Mouse (Mus musculus): Measurements from ENCODE around the gene Slc22a8. TPM values are rescaled to one million over a fixed set of nuclear protein-coding genes. Genes with fewer than 3 reads are reported as not detected.

Slc22a8 gene
- polyA plus RNA-seq, 1 experiment from 2014 or later = not detected

DNA sequence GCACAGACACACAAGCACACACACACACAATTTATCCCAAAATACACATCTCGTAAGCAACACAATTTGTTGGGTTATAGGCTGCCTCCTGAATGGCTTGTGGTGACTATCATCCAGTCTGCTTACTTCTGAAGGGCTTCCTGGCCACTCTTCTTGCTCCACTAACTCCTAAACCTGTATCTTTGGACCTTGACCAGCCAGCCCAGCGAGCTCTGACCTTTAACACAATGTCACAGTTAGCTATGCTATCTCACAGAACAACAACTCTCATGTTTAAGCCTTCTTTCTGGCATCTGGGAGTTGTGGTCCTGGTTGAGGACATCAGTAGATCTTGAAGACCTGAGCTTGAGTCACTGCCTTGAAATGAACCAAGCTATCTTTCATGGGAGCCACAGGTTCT, 8.2 kb downstream of the Slc22a8 start:
- Histone ChIP-seq H3K4me3 (replicated peaks) (no peak overlapping the region), H3K9ac (replicated peaks) (no peak overlapping the region), H3K27ac (no peak overlapping the region), H3K4me2 (no peak overlapping the region), H3K4me1 (replicated peaks) (peaks cover 8% of the 10 kb centered on the region), H3K9me3 (no peaks in the 10 kb centered on the region), H3K36me3 (no peaks in the 10 kb centered on the region), H3K27me3 (no peaks in the 10 kb centered on the region)
- WGBS = 67% methylated on average over 2 of the region's 2 CpGs
- ATAC-seq (ENCODE audit: insufficient number of reproducible peaks, insufficient read depth, low FRiP score, low TSS enrichment, low read depth) = no peak

DNA sequence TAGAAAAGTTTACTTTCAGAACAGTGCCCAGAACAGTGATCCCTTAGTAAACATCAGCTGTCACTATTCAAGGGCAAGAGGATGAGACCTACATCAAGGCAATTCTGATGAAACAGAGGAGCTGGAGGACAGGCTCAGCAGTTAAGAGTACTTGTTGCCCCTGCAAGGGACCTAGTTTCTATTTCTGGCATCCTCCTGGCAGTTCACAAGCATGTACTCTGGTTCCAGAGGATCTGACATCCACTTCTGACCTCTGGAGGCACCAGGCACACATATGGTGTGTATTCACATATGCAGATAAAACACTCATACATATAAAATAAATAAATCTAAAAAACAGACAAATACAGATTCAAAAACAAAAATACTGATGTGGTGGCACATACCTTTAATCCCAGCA, 10.9 kb downstream of the Slc22a8 start:
- Histone ChIP-seq H3K9ac (replicated peaks) (no peak overlapping the region), H3K27me3 (no peaks in the 10 kb centered on the region), H3K4me1 (replicated peaks) (no peaks in the 10 kb centered on the region), H3K4me3 (replicated peaks) (no peak overlapping the region), H3K9me3 (no peaks in the 10 kb centered on the region), H3K27ac (no peak overlapping the region), H3K36me3 (no peaks in the 10 kb centered on the region), H3K4me2 (no peak overlapping the region)
- ATAC-seq (ENCODE audit: insufficient number of reproducible peaks, insufficient read depth, low FRiP score, low TSS enrichment, low read depth) = no peak

DNA sequence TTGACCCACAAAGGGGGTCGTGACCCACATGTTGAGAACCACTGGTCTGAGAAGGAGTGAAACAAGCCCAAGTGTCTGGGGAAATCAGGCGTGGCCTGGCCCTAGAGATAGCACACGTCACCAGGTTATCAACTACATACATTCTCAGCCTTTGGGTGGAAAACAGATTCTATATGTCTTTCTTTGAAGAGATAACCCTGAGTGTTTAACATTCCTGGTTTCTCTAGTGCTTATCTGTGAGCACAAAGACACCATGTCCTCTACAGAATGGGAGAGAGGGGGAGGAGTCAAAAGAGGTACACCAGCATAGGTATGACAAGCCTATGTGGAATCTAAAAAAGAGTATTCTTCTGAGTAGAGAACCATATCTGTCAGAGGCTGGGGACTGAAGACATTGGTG, 11.9 kb downstream of the Slc22a8 start:
- 78% methylated on average over 3 of the region's 3 CpGs for WGBS
- H3K4me1 ChIP-seq (replicated peaks) = no peaks in the 10 kb centered on the region
- H3K9me3 ChIP-seq = no peaks in the 10 kb centered on the region
- ATAC-seq (ENCODE audit: insufficient number of reproducible peaks, insufficient read depth, low FRiP score, low TSS enrichment, low read depth) = no peak
- no peak overlapping the region for H3K27ac ChIP-seq
- no peak overlapping the region for H3K4me3 ChIP-seq (replicated peaks)
- H3K36me3 ChIP-seq = no peaks in the 10 kb centered on the region
- H3K27me3 ChIP-seq = no peaks in the 10 kb centered on the region
- no peak overlapping the region for H3K4me2 ChIP-seq
- H3K9ac ChIP-seq (replicated peaks) = no peak overlapping the region

DNA sequence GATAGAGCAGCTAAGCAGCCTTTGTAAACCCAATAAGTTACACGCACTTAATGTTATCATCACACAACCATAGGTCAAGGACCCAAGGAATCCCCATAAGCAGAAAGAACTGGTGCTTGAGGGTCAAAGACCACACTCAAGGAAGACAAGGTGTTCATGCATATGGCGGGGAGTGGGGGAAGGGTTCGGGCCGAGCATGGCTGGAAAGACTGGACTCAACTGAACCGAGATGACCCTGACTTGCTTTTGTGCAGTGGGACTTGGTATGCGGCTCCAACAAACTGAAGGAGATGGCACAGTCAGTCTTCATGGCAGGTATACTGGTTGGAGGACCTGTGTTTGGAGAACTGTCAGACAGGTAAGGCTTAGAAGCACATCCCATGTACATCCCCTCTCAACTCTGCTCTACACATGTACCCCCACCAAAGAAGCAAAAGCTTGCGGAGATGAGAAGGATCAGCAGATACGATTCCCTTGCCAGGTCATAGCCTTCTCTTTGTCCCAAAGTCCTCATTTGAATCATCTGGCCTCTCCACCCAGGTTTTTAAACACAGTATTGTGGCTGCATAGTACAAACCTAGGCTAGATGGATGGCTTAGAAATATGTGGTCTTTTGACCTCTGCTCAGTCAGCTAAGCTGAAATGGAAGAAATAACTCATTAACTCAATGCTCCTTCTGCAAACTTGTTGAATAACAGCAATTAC, 13.6 kb downstream of the Slc22a8 start:
- Histone ChIP-seq H3K27me3 (no peaks in the 10 kb centered on the region), H3K27ac (no peak overlapping the region), H3K9me3 (no peaks in the 10 kb centered on the region), H3K4me1 (replicated peaks) (no peaks in the 10 kb centered on the region), H3K36me3 (no peaks in the 10 kb centered on the region), H3K9ac (replicated peaks) (no peak overlapping the region), H3K4me3 (replicated peaks) (no peak overlapping the region), H3K4me2 (no peak overlapping the region)
- WGBS = 92% methylated on average over 8 of the region's 8 CpGs
- ATAC-seq (ENCODE audit: insufficient number of reproducible peaks, insufficient read depth, low FRiP score, low TSS enrichment, low read depth) = no peak

DNA sequence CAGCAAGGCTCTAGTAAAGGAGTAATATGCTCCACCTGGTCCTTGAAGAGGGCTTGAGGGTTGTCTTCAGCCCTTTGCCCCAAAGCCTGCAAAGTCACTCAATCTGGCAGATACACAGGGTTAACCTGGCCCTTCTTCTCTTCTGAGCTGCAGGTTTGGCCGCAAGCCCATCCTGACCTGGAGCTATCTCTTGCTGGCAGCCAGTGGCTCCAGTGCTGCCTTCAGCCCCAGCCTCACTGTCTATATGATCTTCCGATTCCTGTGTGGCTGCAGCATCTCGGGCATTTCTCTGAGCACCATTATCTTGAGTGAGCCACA, 14.1 kb downstream of the Slc22a8 start:
- H3K27me3 ChIP-seq = no peaks in the 10 kb centered on the region
- no peaks in the 10 kb centered on the region for H3K9me3 ChIP-seq
- H3K4me3 ChIP-seq (replicated peaks) = no peak overlapping the region
- H3K36me3 ChIP-seq = no peaks in the 10 kb centered on the region
- H3K4me2 ChIP-seq = no peak overlapping the region
- H3K4me1 ChIP-seq (replicated peaks) = no peaks in the 10 kb centered on the region
- H3K27ac ChIP-seq = no peak overlapping the region
- no peak overlapping the region for H3K9ac ChIP-seq (replicated peaks)
- ATAC-seq (ENCODE audit: insufficient number of reproducible peaks, insufficient read depth, low FRiP score, low TSS enrichment, low read depth) = no peak
- WGBS = 83% methylated on average over 3 of the region's 3 CpGs

DNA sequence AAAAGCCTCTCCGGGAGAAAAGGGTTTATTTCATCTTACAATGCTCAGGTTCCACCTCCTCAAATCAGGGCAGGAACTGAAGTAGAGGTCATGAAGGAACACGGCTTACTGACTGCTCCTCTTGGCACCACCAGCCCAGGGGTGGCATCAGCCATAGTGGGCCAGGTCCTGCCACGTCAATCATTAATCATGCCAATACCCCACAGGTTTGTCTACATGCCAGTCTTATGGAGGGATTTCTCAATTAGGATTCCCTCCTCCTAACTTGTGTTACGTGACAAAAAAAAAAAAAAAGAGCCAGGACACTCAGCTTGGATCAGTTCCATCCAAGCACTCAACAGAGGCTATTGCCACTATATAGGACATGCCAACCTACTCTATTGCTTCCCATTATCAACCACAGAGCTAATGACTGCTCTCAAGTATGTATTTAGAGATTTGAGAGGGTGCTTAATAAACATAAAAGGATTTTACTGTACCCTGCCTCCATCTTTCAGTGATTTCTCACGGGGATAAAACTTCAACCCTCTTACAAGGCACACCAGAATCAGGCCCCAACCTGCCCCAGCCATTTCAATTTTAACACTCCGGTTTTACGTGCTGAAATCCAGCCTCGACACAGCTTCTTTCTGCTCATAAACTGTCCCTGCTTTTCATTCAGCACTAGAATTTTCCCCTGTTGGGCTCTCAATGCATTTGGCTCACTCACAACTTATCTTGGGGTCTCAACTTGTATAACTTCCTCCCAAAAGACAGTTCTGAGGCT, 20.5 kb downstream of the Slc22a8 start:
- no peak overlapping the region for H3K9ac ChIP-seq (replicated peaks)
- no peaks in the 10 kb centered on the region for H3K36me3 ChIP-seq
- H3K4me2 ChIP-seq = no peak overlapping the region
- no peak overlapping the region for H3K4me3 ChIP-seq (replicated peaks)
- ATAC-seq (ENCODE audit: insufficient number of reproducible peaks, insufficient read depth, low FRiP score, low TSS enrichment, low read depth) = no peak
- no peak overlapping the region for H3K27ac ChIP-seq
- H3K27me3 ChIP-seq = no peaks in the 10 kb centered on the region
- 69% methylated on average over 8 of the region's 8 CpGs for WGBS
- no peaks in the 10 kb centered on the region for H3K9me3 ChIP-seq
- no peaks in the 10 kb centered on the region for H3K4me1 ChIP-seq (replicated peaks)

DNA sequence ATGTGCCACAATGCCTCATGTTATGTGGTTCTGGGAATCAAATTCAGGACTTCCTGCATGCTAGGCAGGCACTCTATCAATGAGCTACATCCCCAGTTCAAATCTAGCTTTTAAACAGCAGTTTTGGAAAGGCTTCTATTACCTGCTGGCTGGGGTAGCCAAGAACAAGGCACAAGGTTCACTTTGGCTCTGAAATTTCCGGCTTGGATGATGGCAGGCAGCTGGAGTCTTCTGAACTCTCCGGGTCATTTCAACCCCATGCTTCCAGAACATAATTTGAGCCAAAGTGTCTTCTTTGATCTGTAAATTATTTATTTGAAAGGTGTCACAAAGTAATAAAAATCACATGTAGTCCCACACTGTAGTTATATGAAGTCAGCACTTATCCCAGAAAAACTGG, 22.1 kb downstream of the Slc22a8 start:
- no peaks in the 10 kb centered on the region for H3K36me3 ChIP-seq
- ATAC-seq (ENCODE audit: insufficient number of reproducible peaks, insufficient read depth, low FRiP score, low TSS enrichment, low read depth) = no peak
- WGBS = 54% methylated on average over 2 of the region's 2 CpGs
- no peak overlapping the region for H3K27ac ChIP-seq
- no peaks in the 10 kb centered on the region for H3K9me3 ChIP-seq
- no peaks in the 10 kb centered on the region for H3K4me1 ChIP-seq (replicated peaks)
- H3K4me3 ChIP-seq (replicated peaks) = no peak overlapping the region
- H3K27me3 ChIP-seq = no peaks in the 10 kb centered on the region
- H3K4me2 ChIP-seq = no peak overlapping the region
- no peak overlapping the region for H3K9ac ChIP-seq (replicated peaks)

DNA sequence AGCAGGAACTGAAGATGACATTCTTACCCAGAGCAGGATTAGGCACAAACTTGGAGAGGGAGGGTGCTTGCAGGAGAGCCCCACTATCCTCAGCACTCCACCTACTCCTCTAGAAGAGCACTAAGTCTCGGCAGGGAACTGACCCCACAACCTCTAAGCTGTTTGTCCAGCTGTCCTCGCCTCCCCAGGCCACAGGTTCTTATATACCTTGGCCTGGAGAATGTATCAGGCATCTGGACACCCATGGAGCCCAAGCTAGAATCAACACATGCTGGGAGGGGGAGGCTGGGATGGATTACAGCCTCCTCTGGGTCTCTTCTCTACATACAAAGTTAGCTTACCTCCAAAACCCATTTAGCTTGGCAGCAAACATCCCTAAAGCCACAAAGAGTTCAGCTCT, 23.3 kb downstream of the Slc22a8 start:
- Histone ChIP-seq H3K36me3 (no peaks in the 10 kb centered on the region), H3K4me3 (replicated peaks) (no peak overlapping the region), H3K4me2 (no peak overlapping the region), H3K9me3 (no peaks in the 10 kb centered on the region), H3K4me1 (replicated peaks) (no peaks in the 10 kb centered on the region), H3K27me3 (no peaks in the 10 kb centered on the region), H3K27ac (no peak overlapping the region), H3K9ac (replicated peaks) (no peak overlapping the region)
- no peak for ATAC-seq (ENCODE audit: insufficient number of reproducible peaks, insufficient read depth, low FRiP score, low TSS enrichment, low read depth)
- 41% methylated on average over 2 of the region's 2 CpGs for WGBS

DNA sequence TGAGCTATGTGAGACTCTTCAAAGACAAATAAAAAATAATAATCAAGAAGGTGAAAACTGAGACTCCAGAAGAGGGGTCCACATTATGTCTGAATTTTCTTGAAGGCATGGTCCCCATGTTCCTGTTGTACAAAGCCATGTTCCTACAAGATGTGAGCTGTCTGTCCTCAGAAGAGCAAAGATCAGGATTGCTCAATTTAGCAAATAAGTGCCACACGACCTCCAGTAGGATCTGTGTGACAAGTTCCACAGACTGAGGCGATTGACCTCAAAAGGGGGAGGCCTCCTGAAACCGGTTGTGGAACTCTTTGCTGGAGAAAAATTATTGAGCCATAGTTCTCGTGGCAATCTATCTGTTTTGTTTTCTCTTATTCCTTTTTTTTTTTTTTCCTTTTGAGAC, 25.3 kb downstream of the Slc22a8 start:
- Histone ChIP-seq H3K9ac (replicated peaks) (no peak overlapping the region), H3K9me3 (no peaks in the 10 kb centered on the region), H3K36me3 (no peaks in the 10 kb centered on the region), H3K27me3 (no peaks in the 10 kb centered on the region), H3K4me2 (no peak overlapping the region), H3K4me3 (replicated peaks) (no peak overlapping the region), H3K27ac (no peak overlapping the region), H3K4me1 (replicated peaks) (no peaks in the 10 kb centered on the region)
- 68% methylated on average over 4 of the region's 4 CpGs for WGBS
- no peak for ATAC-seq (ENCODE audit: insufficient number of reproducible peaks, insufficient read depth, low FRiP score, low TSS enrichment, low read depth)

DNA sequence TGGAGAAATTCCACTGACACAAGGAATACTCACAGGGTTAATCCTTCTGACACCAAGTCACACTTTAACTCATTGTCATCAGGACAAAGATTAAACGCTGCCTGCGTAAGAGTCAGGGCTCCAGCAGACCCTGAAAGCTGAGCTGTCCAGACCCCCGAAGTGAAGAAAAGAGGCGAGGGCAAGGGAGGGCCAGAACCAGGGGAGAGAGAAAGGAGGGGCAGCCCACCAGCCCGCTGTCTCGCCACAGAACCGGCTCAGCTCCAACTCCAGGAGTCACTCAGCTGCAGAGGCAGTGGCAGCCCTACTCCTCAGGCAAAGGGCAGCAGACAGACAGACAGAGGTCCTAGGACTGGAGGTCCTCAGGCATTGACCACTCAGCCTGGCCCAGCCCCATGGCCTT, 26.9 kb downstream of the Slc22a8 start, which contains the start of gene Slc22a6:
TSS of gene Slc22a6 (plus strand) at position 136 of the 400 bp plus-strand sequence.
- no peak for ATAC-seq (ENCODE audit: insufficient number of reproducible peaks, insufficient read depth, low FRiP score, low TSS enrichment, low read depth)
- Histone ChIP-seq H3K36me3 (no peaks in the 10 kb centered on the region), H3K4me2 (no peak within 1 kb of the TSS)

DNA sequence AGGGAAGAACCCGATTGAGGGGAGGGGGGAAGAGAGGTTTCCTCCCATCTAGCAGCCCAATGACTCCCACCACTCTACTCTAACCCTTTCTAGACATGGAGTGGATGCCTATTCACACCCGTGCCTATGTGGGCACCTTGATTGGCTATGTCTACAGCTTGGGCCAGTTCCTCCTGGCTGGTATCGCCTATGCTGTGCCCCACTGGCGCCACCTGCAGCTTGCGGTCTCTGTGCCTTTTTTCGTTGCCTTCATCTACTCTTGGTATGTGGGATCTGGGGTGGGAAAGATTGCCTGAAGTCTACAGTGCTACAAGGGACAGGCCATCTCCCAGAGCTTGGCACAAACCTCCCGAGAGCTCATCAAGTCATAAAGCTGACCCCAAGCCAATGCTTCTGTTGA, 30.0 kb downstream of the Slc22a8 start:
- Histone ChIP-seq H3K27ac (no peak overlapping the region), H3K4me2 (no peak overlapping the region), H3K9ac (replicated peaks) (no peak overlapping the region), H3K4me3 (replicated peaks) (no peak overlapping the region), H3K36me3 (no peaks in the 10 kb centered on the region), H3K9me3 (no peaks in the 10 kb centered on the region), H3K4me1 (replicated peaks) (no peaks in the 10 kb centered on the region), H3K27me3 (no peaks in the 10 kb centered on the region)
- WGBS = 87% methylated on average over 7 of the region's 7 CpGs
- no peak for ATAC-seq (ENCODE audit: insufficient number of reproducible peaks, insufficient read depth, low FRiP score, low TSS enrichment, low read depth)

More for the DNA sequence above, 26.9 kb downstream of the Slc22a8 start, which contains the start of gene Slc22a6:
- Histone ChIP-seq H3K4me3 (replicated peaks) (no peak within 1 kb of the TSS), H3K9me3 (no peaks in the 10 kb centered on the region), H3K4me1 (replicated peaks) (no peaks in the 10 kb centered on the region), H3K27me3 (no peaks in the 10 kb centered on the region), H3K27ac (no peak within 1 kb of the TSS), H3K9ac (replicated peaks) (no peak within 1 kb of the TSS)
- WGBS = 29% methylated on average over 7 of the region's 7 CpGs

DNA sequence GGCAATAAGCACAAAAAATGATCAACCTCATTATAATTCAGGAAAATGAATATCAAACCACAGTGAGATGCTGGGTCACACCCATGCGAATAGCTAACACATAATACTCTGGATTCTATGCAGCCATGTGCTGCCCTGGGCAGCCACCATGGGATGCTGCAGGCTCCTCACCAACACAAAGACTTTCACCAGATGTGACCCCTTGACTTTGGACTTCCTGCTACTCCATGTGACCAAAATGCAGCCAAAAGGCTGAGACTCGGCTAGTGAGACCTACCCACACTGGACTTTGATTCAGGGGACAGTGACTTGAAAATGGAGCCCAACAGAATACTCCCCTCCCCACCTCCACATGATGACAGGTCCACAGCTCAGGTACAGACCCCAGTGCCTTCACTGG, 39.2 kb downstream of the Slc22a8 start:
- no peaks in the 10 kb centered on the region for H3K9me3 ChIP-seq
- no peak for ATAC-seq (ENCODE audit: insufficient number of reproducible peaks, insufficient read depth, low FRiP score, low TSS enrichment, low read depth)
- no peaks in the 10 kb centered on the region for H3K36me3 ChIP-seq
- no peak overlapping the region for H3K4me2 ChIP-seq
- WGBS = 60% methylated on average over 2 of the region's 2 CpGs
- H3K27me3 ChIP-seq = no peaks in the 10 kb centered on the region
- no peak overlapping the region for H3K9ac ChIP-seq (replicated peaks)
- H3K4me1 ChIP-seq (replicated peaks) = no peaks in the 10 kb centered on the region
- H3K4me3 ChIP-seq (replicated peaks) = no peak overlapping the region
- H3K27ac ChIP-seq = no peak overlapping the region

Measured in limb, embryonic 12.5 days (tissue).